Mouse (Mus musculus): ENCODE results near the gene St6galnac3. TPM values are rescaled to one million over a fixed set of nuclear protein-coding genes. Genes with fewer than 3 reads are reported as not detected.

St6galnac3 gene
- polyA plus RNA-seq, 1 experiment from 2014 or later = 31.0 TPM

DNA sequence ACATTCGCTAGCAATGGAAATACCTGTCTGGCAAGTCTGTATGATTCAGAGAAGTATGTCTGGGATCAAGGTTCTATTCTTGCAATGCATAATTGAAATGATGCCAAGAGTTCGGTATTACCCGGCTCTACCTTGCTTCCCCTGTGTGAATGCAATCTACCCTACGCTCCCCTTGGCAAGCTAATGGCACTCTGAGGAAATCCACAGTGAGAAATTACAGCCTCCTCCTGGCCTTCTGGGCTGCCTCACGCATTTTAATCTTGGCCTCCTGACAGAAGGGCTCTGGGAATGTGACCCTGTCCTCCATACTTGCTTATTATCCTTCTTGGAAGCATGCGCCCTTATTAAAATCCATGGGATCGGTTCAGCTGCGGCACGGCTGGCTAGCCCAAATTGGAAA, 235.3 kb downstream of the St6galnac3 start:
- ATAC-seq = no peak
- no peaks in the 10 kb centered on the region for H3K36me3 ChIP-seq (ENCODE audit: control insufficient read depth, insufficient read depth, low read length)
- no peak overlapping the region for H3K9ac ChIP-seq (ENCODE audit: low read depth, low read length)
- H3K27me3 ChIP-seq (replicated peaks; ENCODE audit: control insufficient read depth, insufficient read depth, low read length) = no peaks in the 10 kb centered on the region
- H3K27ac ChIP-seq (ENCODE audit: low read length) = no peak overlapping the region
- H3K4me2 ChIP-seq (ENCODE audit: low read depth, low read length) = no peak overlapping the region
- WGBS = 75% methylated on average over 9 of the region's 9 CpGs
- no peaks in the 10 kb centered on the region for H3K9me3 ChIP-seq (ENCODE audit: control insufficient read depth, low read length)
- no peaks in the 10 kb centered on the region for H3K4me1 ChIP-seq (ENCODE audit: control insufficient read depth, insufficient read depth, low read length)
- no peak overlapping the region for H3K4me3 ChIP-seq (ENCODE audit: low read length)

DNA sequence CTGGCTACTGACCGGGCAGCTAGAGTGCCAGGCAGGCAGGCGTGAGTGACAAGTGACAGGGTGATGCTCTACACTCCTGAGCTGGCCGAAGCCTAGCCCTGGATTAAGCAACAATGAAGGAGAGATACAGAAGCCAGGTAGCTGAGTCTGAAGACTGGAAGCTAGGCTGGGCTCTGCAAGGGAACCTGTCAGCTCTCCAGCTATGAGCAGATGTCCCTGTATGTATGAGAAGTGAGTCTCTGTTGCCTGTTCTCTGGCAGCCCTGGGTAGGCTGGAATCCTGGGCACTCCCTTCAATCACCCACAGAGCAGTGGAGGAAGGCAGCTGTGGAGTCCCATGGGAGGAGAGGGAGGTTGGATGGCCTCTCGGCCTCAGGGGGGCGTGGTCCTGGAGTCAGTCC, 236.0 kb downstream of the St6galnac3 start:
- no peak overlapping the region for H3K9ac ChIP-seq (ENCODE audit: low read depth, low read length)
- no peak for ATAC-seq
- no peak overlapping the region for H3K4me2 ChIP-seq (ENCODE audit: low read depth, low read length)
- 81% methylated on average over 5 of the region's 5 CpGs for WGBS
- no peak overlapping the region for H3K4me3 ChIP-seq (ENCODE audit: low read length)
- no peaks in the 10 kb centered on the region for H3K4me1 ChIP-seq (ENCODE audit: control insufficient read depth, insufficient read depth, low read length)
- H3K27ac ChIP-seq (ENCODE audit: low read length) = no peak overlapping the region
- H3K36me3 ChIP-seq (ENCODE audit: control insufficient read depth, insufficient read depth, low read length) = no peaks in the 10 kb centered on the region
- H3K9me3 ChIP-seq (ENCODE audit: control insufficient read depth, low read length) = no peaks in the 10 kb centered on the region
- no peaks in the 10 kb centered on the region for H3K27me3 ChIP-seq (replicated peaks; ENCODE audit: control insufficient read depth, insufficient read depth, low read length)

DNA sequence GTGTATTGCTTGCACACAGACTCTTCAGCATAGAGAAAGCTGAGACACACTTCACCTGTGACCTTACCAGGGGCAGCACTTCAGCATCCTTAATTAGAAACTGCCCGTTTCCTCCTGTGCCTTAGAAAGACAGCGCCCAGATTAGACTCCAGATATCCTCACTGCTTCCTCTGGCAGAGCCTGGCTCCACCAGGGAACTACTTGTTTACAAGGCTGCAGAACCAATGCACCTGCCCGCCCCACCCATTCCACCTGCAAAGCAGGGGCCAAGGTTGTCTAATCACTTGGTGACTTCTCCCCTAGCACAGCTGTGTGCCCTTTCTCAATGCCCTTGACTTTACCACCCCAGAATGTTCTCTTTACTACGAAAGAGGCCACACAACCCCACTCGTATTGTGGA, 239.8 kb downstream of the St6galnac3 start:
- H3K27me3 ChIP-seq (replicated peaks; ENCODE audit: control insufficient read depth, insufficient read depth, low read length) = no peaks in the 10 kb centered on the region
- no peaks in the 10 kb centered on the region for H3K36me3 ChIP-seq (ENCODE audit: control insufficient read depth, insufficient read depth, low read length)
- ATAC-seq = no peak
- no peak overlapping the region for H3K9ac ChIP-seq (ENCODE audit: low read depth, low read length)
- WGBS = 85% methylated on average over 5 of the region's 5 CpGs
- no peak overlapping the region for H3K4me2 ChIP-seq (ENCODE audit: low read depth, low read length)
- H3K4me1 ChIP-seq (ENCODE audit: control insufficient read depth, insufficient read depth, low read length) = no peaks in the 10 kb centered on the region
- no peak overlapping the region for H3K4me3 ChIP-seq (ENCODE audit: low read length)
- H3K27ac ChIP-seq (ENCODE audit: low read length) = no peak overlapping the region
- H3K9me3 ChIP-seq (ENCODE audit: control insufficient read depth, low read length) = no peaks in the 10 kb centered on the region

DNA sequence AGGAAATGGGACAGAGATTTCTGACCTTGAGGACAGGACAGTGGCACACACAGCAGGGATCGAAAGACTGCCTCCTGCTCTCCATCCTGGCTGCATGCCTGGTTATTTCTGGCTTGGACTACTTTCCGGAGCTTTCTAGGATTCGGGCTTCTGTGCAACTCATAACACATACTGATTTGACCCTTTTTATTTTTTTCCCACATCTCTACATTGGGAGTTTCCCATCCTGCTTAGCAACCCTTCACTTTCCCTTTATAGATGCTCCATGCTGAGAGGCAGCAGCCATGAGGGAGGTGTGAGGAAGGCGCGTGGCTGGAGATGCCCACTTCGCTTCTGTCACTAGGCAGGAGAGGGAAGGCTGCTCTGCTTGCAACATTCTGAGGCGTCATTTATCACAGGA, 240.3 kb downstream of the St6galnac3 start:
- WGBS = 79% methylated on average over 7 of the region's 7 CpGs
- ATAC-seq = no peak
- Histone ChIP-seq H3K36me3 (ENCODE audit: control insufficient read depth, insufficient read depth, low read length) (no peaks in the 10 kb centered on the region), H3K4me3 (ENCODE audit: low read length) (no peak overlapping the region), H3K27ac (ENCODE audit: low read length) (no peak overlapping the region), H3K27me3 (replicated peaks; ENCODE audit: control insufficient read depth, insufficient read depth, low read length) (no peaks in the 10 kb centered on the region), H3K4me1 (ENCODE audit: control insufficient read depth, insufficient read depth, low read length) (no peaks in the 10 kb centered on the region), H3K9ac (ENCODE audit: low read depth, low read length) (no peak overlapping the region), H3K4me2 (ENCODE audit: low read depth, low read length) (no peak overlapping the region), H3K9me3 (ENCODE audit: control insufficient read depth, low read length) (no peaks in the 10 kb centered on the region)

DNA sequence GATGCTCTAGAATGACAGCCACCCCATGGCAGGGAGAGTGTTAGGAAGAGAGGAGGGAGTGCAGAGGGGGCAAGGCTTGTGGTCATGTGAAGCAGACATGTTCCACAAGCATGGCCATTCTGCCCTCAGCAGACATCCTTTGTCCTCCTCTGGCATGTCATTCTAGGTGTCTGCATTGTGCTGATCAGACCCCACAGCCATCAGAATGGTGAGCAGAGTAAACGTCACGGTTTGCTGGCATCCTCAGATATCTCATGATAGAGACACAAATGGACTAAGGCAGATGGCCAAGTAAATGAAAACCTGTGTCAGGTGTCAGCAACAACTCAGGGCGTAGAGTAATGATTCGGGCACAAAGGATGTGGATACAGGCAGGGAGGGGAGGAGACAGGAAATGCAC, 241.3 kb downstream of the St6galnac3 start:
- no peak overlapping the region for H3K9ac ChIP-seq (ENCODE audit: low read depth, low read length)
- WGBS = 86% methylated on average over 4 of the region's 4 CpGs
- no peak for ATAC-seq

DNA sequence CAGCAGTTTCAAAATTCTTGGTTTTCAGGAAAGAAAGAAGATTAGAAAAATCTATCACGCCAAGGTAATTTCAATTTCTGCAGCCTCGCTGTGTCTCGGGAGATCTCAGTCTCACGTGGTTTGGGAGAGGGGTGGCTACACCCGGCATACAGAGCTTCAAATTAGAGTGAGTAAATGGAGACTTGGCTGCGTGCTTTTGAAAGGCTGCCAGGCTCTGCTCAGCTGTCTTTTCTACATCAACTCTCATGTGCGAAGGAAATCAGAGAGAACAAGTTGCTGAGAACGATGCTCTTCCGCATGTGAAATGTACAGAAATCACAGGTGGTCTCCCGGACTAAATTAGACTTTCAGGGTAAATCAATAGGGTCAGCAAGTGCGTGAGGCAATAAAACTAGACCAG, 242.9 kb downstream of the St6galnac3 start:
- Histone ChIP-seq H3K4me3 (ENCODE audit: low read length) (no peak overlapping the region), H3K36me3 (ENCODE audit: control insufficient read depth, insufficient read depth, low read length) (no peaks in the 10 kb centered on the region), H3K27me3 (replicated peaks; ENCODE audit: control insufficient read depth, insufficient read depth, low read length) (no peaks in the 10 kb centered on the region), H3K9me3 (ENCODE audit: control insufficient read depth, low read length) (no peaks in the 10 kb centered on the region), H3K27ac (ENCODE audit: low read length) (no peak overlapping the region), H3K4me2 (ENCODE audit: low read depth, low read length) (no peak overlapping the region), H3K9ac (ENCODE audit: low read depth, low read length) (no peak overlapping the region), H3K4me1 (ENCODE audit: control insufficient read depth, insufficient read depth, low read length) (no peaks in the 10 kb centered on the region)
- ATAC-seq = no peak
- WGBS = 64% methylated on average over 11 of the region's 11 CpGs

More for the DNA sequence above, 241.3 kb downstream of the St6galnac3 start:
- no peaks in the 10 kb centered on the region for H3K9me3 ChIP-seq (ENCODE audit: control insufficient read depth, low read length)
- H3K27ac ChIP-seq (ENCODE audit: low read length) = no peak overlapping the region
- no peak overlapping the region for H3K4me3 ChIP-seq (ENCODE audit: low read length)
- H3K36me3 ChIP-seq (ENCODE audit: control insufficient read depth, insufficient read depth, low read length) = no peaks in the 10 kb centered on the region
- no peak overlapping the region for H3K4me2 ChIP-seq (ENCODE audit: low read depth, low read length)
- no peaks in the 10 kb centered on the region for H3K4me1 ChIP-seq (ENCODE audit: control insufficient read depth, insufficient read depth, low read length)
- no peaks in the 10 kb centered on the region for H3K27me3 ChIP-seq (replicated peaks; ENCODE audit: control insufficient read depth, insufficient read depth, low read length)

DNA sequence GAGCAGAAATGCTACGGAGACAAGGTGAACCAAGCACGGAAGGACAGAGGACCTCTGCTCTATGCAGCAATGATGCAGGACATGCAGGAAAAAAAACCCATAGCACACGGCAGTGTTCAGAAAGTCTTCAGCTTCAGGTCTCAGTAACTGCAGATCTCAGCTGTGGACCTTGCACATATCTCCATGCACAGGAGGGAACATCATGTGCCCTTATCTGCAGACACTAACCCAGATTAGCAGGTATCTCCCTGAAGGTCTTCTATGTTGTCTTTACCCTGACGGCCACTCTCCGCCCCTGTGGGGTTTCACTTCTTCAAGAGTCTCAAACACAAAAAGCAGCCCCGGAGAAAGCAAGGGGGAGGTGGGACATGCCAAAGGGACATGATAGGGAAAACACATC, 244.0 kb downstream of the St6galnac3 start:
- ATAC-seq = no peak
- WGBS = 90% methylated on average over 6 of the region's 6 CpGs

DNA sequence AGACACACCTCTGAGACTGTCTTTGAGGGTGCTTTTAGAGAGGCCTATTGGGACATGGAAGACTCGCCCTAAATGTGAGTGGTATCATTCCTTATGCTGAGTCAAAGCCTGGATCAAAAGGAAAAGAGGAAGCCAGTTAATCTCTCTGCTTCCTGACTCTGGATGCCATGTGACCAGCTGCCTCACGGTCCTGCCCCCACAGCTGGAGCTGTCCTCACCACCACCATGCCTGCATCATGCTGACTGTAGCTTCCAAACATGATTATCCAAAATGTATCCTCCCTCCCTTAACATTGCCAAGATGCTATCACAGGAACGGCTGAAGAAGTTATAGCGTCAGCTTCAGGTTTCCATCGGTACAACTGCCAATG, 244.4 kb downstream of the St6galnac3 start:
- Histone ChIP-seq H3K4me3 (ENCODE audit: low read length) (no peak overlapping the region), H3K27ac (ENCODE audit: low read length) (no peak overlapping the region), H3K36me3 (ENCODE audit: control insufficient read depth, insufficient read depth, low read length) (no peaks in the 10 kb centered on the region), H3K4me1 (ENCODE audit: control insufficient read depth, insufficient read depth, low read length) (no peaks in the 10 kb centered on the region), H3K4me2 (ENCODE audit: low read depth, low read length) (no peak overlapping the region), H3K27me3 (replicated peaks; ENCODE audit: control insufficient read depth, insufficient read depth, low read length) (no peaks in the 10 kb centered on the region), H3K9ac (ENCODE audit: low read depth, low read length) (no peak overlapping the region), H3K9me3 (ENCODE audit: control insufficient read depth, low read length) (no peaks in the 10 kb centered on the region)
- WGBS = 75% methylated on average over 5 of the region's 5 CpGs
- ATAC-seq = no peak

More for the DNA sequence above, 244.0 kb downstream of the St6galnac3 start:
- Histone ChIP-seq H3K9ac (ENCODE audit: low read depth, low read length) (no peak overlapping the region), H3K27me3 (replicated peaks; ENCODE audit: control insufficient read depth, insufficient read depth, low read length) (no peaks in the 10 kb centered on the region), H3K9me3 (ENCODE audit: control insufficient read depth, low read length) (no peaks in the 10 kb centered on the region), H3K27ac (ENCODE audit: low read length) (no peak overlapping the region), H3K4me2 (ENCODE audit: low read depth, low read length) (no peak overlapping the region), H3K36me3 (ENCODE audit: control insufficient read depth, insufficient read depth, low read length) (no peaks in the 10 kb centered on the region), H3K4me1 (ENCODE audit: control insufficient read depth, insufficient read depth, low read length) (no peaks in the 10 kb centered on the region), H3K4me3 (ENCODE audit: low read length) (no peak overlapping the region)

DNA sequence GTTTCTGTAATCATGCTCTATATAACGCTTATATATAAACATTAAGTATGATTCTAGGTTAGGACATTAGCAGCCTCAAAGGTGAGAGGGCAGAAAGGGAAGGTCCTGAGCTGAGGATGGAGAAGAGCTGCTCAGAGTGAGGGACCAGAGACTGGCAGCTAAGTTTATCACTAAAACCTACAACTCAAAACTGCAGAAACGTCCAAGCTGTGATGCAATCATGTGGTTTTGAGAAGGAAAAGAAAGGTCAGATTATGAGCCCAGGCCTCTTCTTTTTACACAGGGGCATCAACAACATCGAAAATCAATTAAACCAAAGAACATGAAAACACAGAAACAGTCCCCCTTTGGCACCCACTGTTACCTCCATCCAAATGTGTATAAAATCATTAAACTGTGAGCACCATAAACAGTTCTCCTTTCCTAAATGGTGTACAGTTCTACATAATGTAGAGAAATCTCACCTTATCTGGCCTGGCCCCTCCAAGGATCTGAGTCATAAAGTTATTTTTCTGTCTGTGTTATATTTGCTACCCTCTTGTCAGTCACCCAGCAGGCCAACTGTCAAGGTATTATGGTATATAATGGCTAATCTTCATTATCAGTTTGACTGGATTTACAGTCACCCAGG, 244.9 kb downstream of the St6galnac3 start:
- Histone ChIP-seq H3K9me3 (ENCODE audit: control insufficient read depth, low read length) (no peaks in the 10 kb centered on the region), H3K27ac (ENCODE audit: low read length) (no peak overlapping the region), H3K36me3 (ENCODE audit: control insufficient read depth, insufficient read depth, low read length) (no peaks in the 10 kb centered on the region), H3K4me1 (ENCODE audit: control insufficient read depth, insufficient read depth, low read length) (no peaks in the 10 kb centered on the region), H3K9ac (ENCODE audit: low read depth, low read length) (no peak overlapping the region), H3K4me2 (ENCODE audit: low read depth, low read length) (no peak overlapping the region), H3K4me3 (ENCODE audit: low read length) (no peak overlapping the region), H3K27me3 (replicated peaks; ENCODE audit: control insufficient read depth, insufficient read depth, low read length) (no peaks in the 10 kb centered on the region)
- 76% methylated on average over 3 of the region's 3 CpGs for WGBS
- ATAC-seq = no peak

DNA sequence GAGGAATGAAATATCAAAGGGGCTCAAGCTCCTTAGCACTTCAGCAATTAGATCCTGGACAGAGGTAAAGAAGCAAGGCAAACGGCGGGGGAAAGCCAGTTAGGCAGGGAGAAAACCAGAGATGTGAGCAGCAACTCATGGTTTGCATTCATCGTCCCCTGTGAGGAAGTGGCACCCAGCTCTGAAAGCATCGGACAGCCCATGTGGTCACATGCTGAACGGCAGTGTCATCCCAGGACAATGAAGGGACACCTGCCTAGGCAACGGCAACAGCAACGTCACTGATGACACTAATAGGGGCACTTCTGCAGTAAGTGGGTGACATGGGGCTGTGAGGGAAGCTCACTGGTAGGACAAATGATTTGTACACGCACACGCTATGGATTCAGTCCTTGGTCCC, 249.1 kb downstream of the St6galnac3 start:
- WGBS = 95% methylated on average over 9 of the region's 9 CpGs
- Histone ChIP-seq H3K27me3 (replicated peaks; ENCODE audit: control insufficient read depth, insufficient read depth, low read length) (no peaks in the 10 kb centered on the region), H3K9me3 (ENCODE audit: control insufficient read depth, low read length) (no peaks in the 10 kb centered on the region), H3K4me3 (ENCODE audit: low read length) (no peak overlapping the region), H3K27ac (ENCODE audit: low read length) (no peak overlapping the region), H3K9ac (ENCODE audit: low read depth, low read length) (no peak overlapping the region), H3K36me3 (ENCODE audit: control insufficient read depth, insufficient read depth, low read length) (no peaks in the 10 kb centered on the region), H3K4me2 (ENCODE audit: low read depth, low read length) (no peak overlapping the region), H3K4me1 (ENCODE audit: control insufficient read depth, insufficient read depth, low read length) (no peaks in the 10 kb centered on the region)
- no peak for ATAC-seq
